ENCODE assay signal across 18 mouse cellular contexts in genomic region chr9:115583548-115583947, GRCm38 (mm10).
A peak's percentile ranks its signal among the peaks of the same experiment; 100 is the strongest.
DNase-seq lines count a peak whose midpoint lies in the region; ATAC-seq lines count a peak whose summit lies in the region.
"Had no signal": no experiment of that assay in that cellular context is flagged by ENCODE, and none has a peak within 500 bp of the region (broad histone marks: within the 10 kb centered on the region; RNA-seq: fewer than 3 reads in every experiment).

No protein-coding gene starts in this region.

- intact Hi-C loops in left cerebral cortex, postnatal 4 days (cut with DNase I), result no loop called here

- peak; percentile 21 for DNase-seq in CD4-positive helper T cell, adult 2 months (ENCODE audit: low read depth, low spot score)
- no peak for DNase-seq in left cerebral cortex, postnatal 4 days
- DNase-seq in gastrocnemius, adult 18-20 months (ENCODE audit: low spot score), result no peak
- DNase-seq in kidney, postnatal 10 days, result no peak
- no peak for DNase-seq in left cerebral cortex, adult 18-20 months (ENCODE audit: low spot score in 2 of 2)
- DNase-seq: adrenal gland, postnatal 14 days; cerebellum, adult 18-20 months; cerebellum, postnatal 10 days; embryo, embryonic 11 days; gastrocnemius, postnatal 10 days; heart, adult 11 months; kidney, adult 11 months had no signal

- peak; percentile 75 for ATAC-seq in CD4-positive, CD25-positive, alpha-beta regulatory T cell, adult 4 months
- 0 out of 2 replicates have a peak, but pooled peaks have one; percentile 20 for ATAC-seq in granulocyte monocyte progenitor cell, adult 5-6 weeks (replicated peaks; ENCODE audit: poor library complexity, severe bottlenecking)
- peak; percentile 44; the same call in 1 of the 2 replicates for ATAC-seq in megakaryocyte progenitor cell, adult 5-6 weeks (replicated peaks; ENCODE audit: poor library complexity)
- ATAC-seq: activated CD4-positive, CD25-positive, alpha-beta regulatory T cell, adult 4 months; forebrain, embryonic 15.5 days; Patski had no signal

Comparison
In these comparisons a context has a peak if more than half of its experiments do, and no peak if none do; other contexts are left out.
1. ATAC-seq: peak in every context shown above with its lines; median percentile 75 in CD4-positive, CD25-positive, alpha-beta regulatory T cell, adult 4 months; 44 in megakaryocyte progenitor cell, adult 5-6 weeks; 20 in granulocyte monocyte progenitor cell, adult 5-6 weeks.